Mouse (Mus musculus) 3T3-L1 (cell line): ENCODE results near the gene Gm4969.

Experiments
- DNase-seq: peaks from one replicate; pipeline ENCODE4 v3.0.0-alpha.2; 2015; ENCODE audit warnings: low read depth, low spot score

Gm4969 gene

DNA sequence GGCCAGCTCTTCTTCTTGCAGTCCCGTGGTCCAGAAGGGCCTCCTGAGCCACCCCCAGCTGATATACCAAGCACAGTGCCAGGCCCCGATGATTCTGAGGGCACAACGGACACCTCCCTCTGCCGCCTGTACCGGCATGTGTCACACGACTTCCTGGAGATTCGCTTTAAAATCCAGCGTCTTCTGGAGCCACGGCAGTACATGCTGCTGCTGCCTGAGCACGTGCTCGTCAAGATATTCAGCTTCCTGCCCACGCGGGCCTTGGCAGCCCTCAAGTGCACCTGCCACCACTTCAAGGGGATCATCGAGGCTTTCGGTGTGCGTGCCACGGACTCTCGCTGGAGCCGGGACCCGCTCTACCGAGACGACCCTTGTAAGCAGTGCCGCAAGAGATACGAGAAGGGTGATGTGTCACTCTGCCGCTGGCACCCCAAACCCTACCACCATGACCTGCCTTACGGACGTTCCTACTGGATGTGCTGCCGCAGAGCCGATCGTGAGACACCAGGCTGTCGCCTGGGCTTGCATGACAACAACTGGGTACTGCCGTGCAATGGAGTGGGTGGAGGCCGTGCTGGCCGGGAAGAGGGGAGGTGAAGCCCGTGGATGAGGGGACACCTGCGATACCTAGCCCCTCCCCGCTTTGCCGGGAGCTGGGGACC, 18.6 kb upstream of the Gm4969 start:
- DNase-seq: no peak

DNA sequence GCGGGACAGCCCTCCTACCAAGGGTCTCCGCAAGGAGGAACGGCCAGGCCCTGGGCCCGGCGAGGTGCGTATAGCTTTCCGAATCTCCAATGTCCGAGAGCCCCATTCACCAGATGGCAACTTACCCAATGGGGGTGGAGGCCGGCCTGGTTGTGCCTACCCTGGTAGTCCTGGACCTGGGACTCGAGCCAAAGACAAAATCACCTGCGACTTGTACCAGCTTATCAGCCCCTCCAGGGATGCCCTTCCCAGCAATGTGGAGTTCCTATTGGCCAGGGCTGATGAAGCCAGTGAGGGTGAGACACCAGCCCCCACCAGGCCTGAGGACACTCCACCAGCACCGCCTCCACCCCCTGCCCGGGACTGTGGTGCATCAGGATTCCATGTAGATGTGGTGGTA, 18.0 kb upstream of the Gm4969 start:
- DNase-seq: no peak

- peak; percentile 98 for DNase-seq
Measured at GRCm38 (mm10) chr7:19131324-19131848, 13.2 kb upstream of the Gm4969 start.

DNA sequence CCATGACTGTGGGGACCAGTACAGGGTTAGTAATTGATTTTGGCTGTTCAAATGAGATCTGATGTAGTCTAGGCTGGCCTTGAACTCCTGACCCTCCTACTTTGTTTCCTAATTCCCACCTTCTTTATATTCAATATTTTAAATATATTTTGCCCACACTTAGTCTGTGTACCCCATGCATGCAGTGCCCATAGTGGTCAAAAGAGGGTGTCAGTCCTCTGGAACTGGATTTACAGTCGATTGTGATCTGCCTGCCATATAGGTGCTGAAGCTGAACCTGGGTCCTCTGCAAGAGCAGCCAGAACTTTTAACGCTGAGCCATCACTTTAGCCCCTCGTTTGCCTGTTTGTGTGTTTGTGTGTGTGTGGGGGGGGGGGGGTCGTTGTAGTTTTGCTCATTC, 12.5 kb upstream of the Gm4969 start:
- peak; percentile 55 for DNase-seq

- DNase-seq: no peak
Measured at GRCm38 (mm10) chr7:19129396-19129795, 11.2 kb upstream of the Gm4969 start.

DNA sequence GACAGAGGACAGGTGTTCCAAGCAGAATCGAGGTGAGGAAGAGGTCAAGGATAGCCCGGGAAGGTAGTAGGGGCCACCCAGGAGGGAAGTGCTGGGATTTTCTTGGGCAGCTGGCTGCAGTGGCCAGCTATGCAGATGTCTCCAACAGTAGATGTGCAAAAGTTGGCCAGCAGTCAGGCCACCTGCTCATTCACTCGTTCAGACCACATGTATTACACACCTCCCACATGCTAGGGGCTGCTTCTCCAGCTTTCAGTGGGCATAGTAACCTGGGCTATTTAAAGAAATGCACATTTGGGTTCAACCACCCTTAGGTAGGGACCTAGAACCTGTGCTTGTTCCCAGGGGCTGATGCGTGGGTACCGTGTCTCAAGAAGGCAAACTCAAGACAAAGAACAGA, 9.6 kb upstream of the Gm4969 start:
- DNase-seq: no peak

DNA sequence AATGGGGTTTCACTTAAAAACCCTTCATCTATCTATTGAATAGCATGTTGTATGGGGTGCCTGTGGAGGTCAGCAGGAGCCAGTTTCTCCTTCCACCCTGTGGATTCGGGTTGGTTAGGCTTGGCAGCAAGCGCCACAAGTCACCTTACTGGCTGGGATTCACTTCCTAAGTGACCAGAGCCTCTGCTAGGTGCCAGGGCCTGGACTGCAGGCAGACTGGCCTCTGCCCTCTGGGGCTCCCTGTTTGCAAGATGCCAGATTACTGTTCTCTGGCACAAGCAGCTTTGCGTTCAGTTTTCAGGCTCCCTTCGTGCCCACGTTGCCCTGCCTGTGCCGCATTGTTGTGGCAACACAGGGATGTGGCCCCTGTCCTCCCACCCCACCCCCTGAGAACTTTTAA, 6.5 kb upstream of the Gm4969 start:
- no peak for DNase-seq

DNA sequence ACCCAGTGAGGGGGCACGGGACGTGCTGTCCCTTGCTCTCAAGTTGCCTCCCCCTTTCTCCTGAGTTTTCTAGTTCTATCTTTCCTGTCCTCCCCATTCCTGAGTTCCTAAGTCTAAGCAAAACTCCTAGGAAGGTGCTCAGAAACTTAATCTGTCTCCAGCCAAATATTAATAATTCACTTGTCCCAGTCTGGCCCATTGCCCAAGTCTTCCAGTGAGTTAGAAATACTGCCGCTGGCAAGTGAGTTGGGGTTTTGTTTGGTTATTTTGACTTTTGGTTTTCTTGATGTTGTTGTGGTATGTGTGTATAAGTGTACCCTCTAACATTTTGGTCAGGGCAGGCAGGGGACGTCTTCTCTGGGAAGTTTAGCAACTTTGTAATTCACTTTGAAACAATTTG, 3.5 kb upstream of the Gm4969 start:
- no peak for DNase-seq

- peak; percentile 98 for DNase-seq
Measured at GRCm38 (mm10) chr7:19119631-19120429, 1.7 kb upstream of the Gm4969 start, which contains the start of gene Fbxo46. Gene Fbxo46 (plus strand): TSS chr7:19119859.

- no peak for DNase-seq
Measured at GRCm38 (mm10) chr7:19119083-19119482, 915 bp upstream of the Gm4969 start.

GRCm38 (mm10) chr7:19109565-19109964, 8.6 kb downstream of the Gm4969 start:
- peak; percentile 36 for DNase-seq

DNA sequence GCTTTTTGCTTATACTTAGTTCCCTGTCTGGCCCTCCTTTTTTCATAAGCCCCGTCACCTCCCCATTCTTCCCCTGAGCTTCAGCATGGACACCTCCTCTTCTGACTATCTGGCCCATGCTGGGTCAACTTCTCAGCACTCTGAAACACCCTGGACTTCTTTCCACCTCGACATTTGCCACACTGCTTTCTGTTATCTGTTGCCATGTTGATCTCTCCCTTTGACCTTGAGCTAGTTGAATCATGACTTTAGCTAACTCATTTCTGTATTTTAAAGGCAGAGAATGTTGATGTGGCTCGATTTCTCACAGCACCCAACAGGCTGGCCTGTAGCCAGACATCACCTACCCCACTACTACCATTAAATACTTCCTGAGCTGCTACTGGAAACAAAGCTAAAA, 10.7 kb downstream of the Gm4969 start:
- DNase-seq: no peak

GRCm38 (mm10) chr7:19104486-19104885, 13.7 kb downstream of the Gm4969 start:
- DNase-seq: no peak

GRCm38 (mm10) chr7:19103741-19104140, 14.4 kb downstream of the Gm4969 start:
- DNase-seq: peak; percentile 43

- DNase-seq: no peak
Measured at GRCm38 (mm10) chr7:19100290-19100689, 17.9 kb downstream of the Gm4969 start.

GRCm38 (mm10) chr7:19098811-19099210, 19.4 kb downstream of the Gm4969 start:
- no peak for DNase-seq

DNA sequence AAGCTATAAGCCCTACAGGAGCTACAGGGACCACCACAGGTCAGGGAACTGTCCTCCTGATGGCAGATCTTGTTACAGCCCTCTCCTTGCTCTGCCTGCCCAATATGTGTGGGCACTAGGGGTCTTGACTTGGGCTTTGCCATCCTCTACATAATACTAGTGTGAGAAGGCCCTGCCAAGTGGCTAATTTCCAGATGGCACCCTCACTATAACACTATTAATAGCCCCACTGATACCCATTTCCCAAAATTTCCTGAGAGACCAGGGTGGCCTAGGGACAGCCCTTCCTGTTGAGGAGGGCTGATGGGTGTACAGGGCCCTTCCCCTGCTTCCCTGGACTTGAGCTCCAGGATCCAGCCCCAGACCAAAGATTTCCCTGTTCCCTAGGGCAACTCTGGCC, 20.3 kb downstream of the Gm4969 start:
- no peak for DNase-seq

DNA sequence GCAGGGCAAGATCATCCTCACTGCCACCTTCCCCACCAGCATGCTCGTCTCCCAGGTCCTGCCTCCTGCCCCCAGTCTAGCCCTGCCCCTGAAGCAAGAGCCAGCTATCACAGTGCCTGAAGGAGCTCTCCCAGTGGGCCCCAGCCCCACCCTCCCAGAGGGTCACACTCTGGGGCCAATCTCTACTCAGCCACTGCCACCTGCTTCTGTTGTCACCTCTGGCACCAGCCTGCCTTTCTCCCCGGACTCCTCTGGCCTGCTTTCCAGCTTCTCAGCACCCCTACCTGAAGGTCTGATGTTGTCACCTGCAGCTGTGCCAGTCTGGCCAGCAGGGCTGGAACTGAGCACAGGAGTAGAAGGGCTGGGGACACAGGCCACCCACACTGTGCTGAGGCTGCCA, 21.0 kb downstream of the Gm4969 start:
- DNase-seq: no peak

GRCm38 (mm10) chr7:19096421-19096976, 21.7 kb downstream of the Gm4969 start:
- no peak for DNase-seq

DNA sequence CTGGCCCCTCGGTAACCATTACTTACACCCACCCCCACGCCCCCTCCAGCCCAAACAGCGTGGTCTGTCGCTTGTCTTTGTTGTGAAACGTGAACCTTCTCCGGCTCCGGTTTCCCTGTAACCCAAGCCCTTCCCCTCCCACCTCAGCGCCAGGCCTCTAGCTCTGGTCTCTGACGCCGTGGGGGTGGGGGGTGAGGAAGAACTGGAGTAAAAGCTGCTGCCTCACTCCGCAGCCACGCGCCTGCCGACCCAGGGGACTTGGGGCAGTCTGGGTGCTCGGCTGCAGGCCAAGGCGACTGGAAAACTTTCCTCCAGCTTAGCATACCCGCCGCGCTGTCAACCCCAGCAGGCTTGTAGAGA, 22.4 kb downstream of the Gm4969 start:
- peak; percentile 84 for DNase-seq

GRCm38 (mm10) chr7:19094826-19095750, 23.1 kb downstream of the Gm4969 start:
- peak; percentile 52 for DNase-seq

DNA sequence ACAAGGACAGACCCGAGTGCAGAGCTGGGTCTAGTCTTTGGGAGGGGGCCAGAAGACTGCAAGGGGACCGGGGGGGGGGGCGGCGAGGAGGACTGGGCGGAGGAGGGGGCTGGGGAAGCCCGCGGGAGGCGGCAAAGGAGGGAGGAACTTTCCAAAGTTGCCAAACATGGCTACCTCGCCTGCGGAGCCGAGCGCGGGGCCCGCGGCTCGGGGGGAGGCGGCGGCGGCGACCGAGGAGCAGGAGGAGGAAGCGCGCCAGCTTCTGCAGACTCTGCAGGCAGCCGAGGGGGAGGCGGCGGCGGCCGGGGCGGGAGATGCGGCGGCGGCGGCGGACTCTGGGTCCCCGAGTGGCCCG, 23.7 kb downstream of the Gm4969 start, which contains the start of gene Six5:
TSS of gene Six5 (plus strand) at position 124 of the 355 bp plus-strand sequence.
- DNase-seq: peak; percentile 41
